Mouse (Mus musculus): Measurements from ENCODE around the gene Dst.

GRCm38 (mm10) chr1:33898373-33898772, 9.7 kb upstream of the Dst start:
- no peak for TF ChIP-seq EP300 (IDR thresholded peaks at IDR 0.05; ENCODE audit: insufficient read depth, low read depth, low read length)
- no peak for TF ChIP-seq CTCF (IDR thresholded peaks at IDR 0.05)
- TF ChIP-seq POLR2A (IDR thresholded peaks at IDR 0.05; ENCODE audit: insufficient read depth, low read depth, low read length): no peak
